Comparison of ENCODE assay signal across 20 mouse cellular contexts in genomic region chr15:7261371-7261770, GRCm38 (mm10).
A peak's percentile ranks its signal among the peaks of the same experiment; 100 is the strongest.
DNase-seq lines count a peak whose midpoint lies in the region; ATAC-seq lines count a peak whose summit lies in the region.
"Had no signal": no experiment of that assay in that cellular context is flagged by ENCODE, and none has a peak within 500 bp of the region (broad histone marks: within the 10 kb centered on the region; RNA-seq: fewer than 3 reads in every experiment).

No protein-coding gene starts in this region.

- no peak overlapping the region for H3K4me3 ChIP-seq in heart, embryonic 11.5 days (ENCODE audit: low read depth, low read length)
- H3K4me3 ChIP-seq in heart, embryonic 10.5 days, result no peak overlapping the region

- DNase-seq in heart, adult 11 months, result peak; percentile 54
- peak; percentile 64 for DNase-seq in heart, embryonic 10.5 days (ENCODE audit: low spot score)
- DNase-seq in heart, adult 18-20 months, result no peak
- peak; percentile 19 for DNase-seq in testis, postnatal 10 days (ENCODE audit: low spot score)
- DNase-seq in testis, postnatal 14 days (ENCODE audit: low spot score), result no peak
- DNase-seq: adrenal gland, adult 2 months; adrenal gland, adult 8-10 months; adrenal gland, postnatal 10 days; adrenal gland, postnatal 14 days; adrenal gland, postnatal 25 days; adrenal gland, postnatal 36 days; B cell, adult 2 months; cerebellum, adult 11 months; cerebellum, adult 11-12 months; cerebellum, adult 18-20 months had no signal

- no peak overlapping the region for H3K27ac ChIP-seq in heart, embryonic 11.5 days (ENCODE audit: low read depth, low read length)
- no peak overlapping the region for H3K27ac ChIP-seq in heart, embryonic 10.5 days

- no peaks in the 10 kb centered on the region for H3K4me1 ChIP-seq in heart, embryonic 11.5 days (ENCODE audit: control insufficient read depth, insufficient read depth, low read length)
- H3K4me1 ChIP-seq in heart, embryonic 10.5 days, result no peaks in the 10 kb centered on the region

- no peaks in the 10 kb centered on the region; the same call in 1 of the 2 replicates for H3K9me3 ChIP-seq in heart, embryonic 11.5 days (replicated peaks; ENCODE audit: control insufficient read depth, low read length)
- no peaks in the 10 kb centered on the region for H3K9me3 ChIP-seq in heart, embryonic 10.5 days
- H3K9me3 ChIP-seq: G1E had no signal

- H3K4me2 ChIP-seq in heart, embryonic 11.5 days, result no peak overlapping the region

- no peaks in the 10 kb centered on the region for H3K27me3 ChIP-seq in heart, embryonic 11.5 days (ENCODE audit: control insufficient read depth, insufficient read depth, low read length)
- H3K27me3 ChIP-seq in heart, embryonic 10.5 days (ENCODE audit: insufficient read depth, poor library complexity, severe bottlenecking), result no peaks in the 10 kb centered on the region

- no peak overlapping the region for H3K9ac ChIP-seq in heart, embryonic 11.5 days (ENCODE audit: low read depth, low read length)

- WGBS in heart, embryonic 11.5 days (ENCODE audit: insufficient replicate concordance), result 81% methylated on average over 1 of the region's 1 CpGs
- WGBS in heart, embryonic 10.5 days, result 82% methylated on average over 1 of the region's 1 CpGs

- H3K36me3 ChIP-seq in heart, embryonic 11.5 days (ENCODE audit: control insufficient read depth, insufficient read depth, low read length), result no peaks in the 10 kb centered on the region
- no peaks in the 10 kb centered on the region for H3K36me3 ChIP-seq in heart, embryonic 10.5 days
- H3K36me3 ChIP-seq: G1E had no signal

- no peak for ATAC-seq in heart, embryonic 11.5 days (replicated peaks; ENCODE audit: insufficient number of reproducible peaks, low FRiP score, low TSS enrichment)
- ATAC-seq: activated CD4-positive, CD25-positive, alpha-beta regulatory T cell, adult 4 months; CD4-positive, CD25-positive, alpha-beta regulatory T cell, adult 4 months; Patski had no signal

Comparison
In these comparisons a context has a peak if more than half of its experiments do, and no peak if none do; other contexts are left out.
1. DNase-seq: peak in heart, adult 11 months (single experiment), heart, embryonic 10.5 days (single experiment) and testis, postnatal 10 days (single experiment); none in heart, adult 18-20 months (0 of 2) and testis, postnatal 14 days (single experiment).